In the genomic region with DNA sequence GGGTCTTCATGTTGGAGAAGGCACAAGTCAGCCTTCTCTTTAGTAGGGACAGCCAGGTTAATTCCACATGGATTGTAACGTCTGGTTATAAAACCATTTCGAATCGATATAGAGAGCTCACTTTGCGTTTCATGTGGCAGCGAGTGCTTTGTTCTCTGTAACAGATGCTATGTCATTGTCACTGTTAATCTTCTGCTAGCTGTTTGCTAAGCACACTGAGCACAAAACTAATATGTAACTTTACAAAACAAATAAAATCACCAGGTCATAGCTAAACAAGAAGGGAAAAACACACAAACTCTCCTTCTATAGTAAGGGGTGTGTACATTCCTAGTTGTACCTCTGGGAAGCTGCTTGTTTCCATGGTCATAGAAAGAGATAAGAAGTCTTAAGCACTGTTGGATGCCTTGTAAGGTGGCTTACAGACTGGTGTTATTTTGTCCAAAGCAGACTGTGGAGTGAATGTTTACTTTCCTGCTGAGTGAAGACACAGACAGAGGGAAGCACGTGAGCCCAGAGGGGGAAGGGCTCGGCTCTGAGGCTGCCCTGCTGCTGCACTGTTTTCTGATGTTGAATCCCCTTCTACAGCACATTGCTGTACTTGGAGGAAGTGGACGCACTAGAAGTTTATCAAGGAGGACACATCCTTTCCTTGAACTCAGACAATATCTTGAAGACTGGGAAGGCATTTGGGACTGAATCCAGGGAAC, we compare ENCODE assay signal across 15 mouse cellular contexts.
A peak's percentile ranks its signal among the peaks of the same experiment; 100 is the strongest.
DNase-seq lines count a peak whose midpoint lies in the region; ATAC-seq lines count a peak whose summit lies in the region.
"Had no signal": no experiment of that assay in that cellular context is flagged by ENCODE, and none has a peak within 500 bp of the region (broad histone marks: within the 10 kb centered on the region; RNA-seq: fewer than 3 reads in every experiment).

No protein-coding gene starts in this region.

- DNase-seq in hindbrain, embryonic 10.5 days (ENCODE audit: low spot score): no peak
- DNase-seq in liver, embryonic 13.5 days: no peak
- DNase-seq in liver (no peak), adipocyte (ENCODE audit: low spot score) (no peak)
- no peak for DNase-seq in gastrocnemius, postnatal 25 days
- DNase-seq: adrenal gland, postnatal 10 days; cerebellum, postnatal 14 days; gastrocnemius, postnatal 10 days; left cerebral cortex, postnatal 4 days had no signal

- 0 out of 2 replicates have a peak, but pooled peaks cover 4% of the 10 kb centered on the region for H3K4me1 ChIP-seq in hindbrain, embryonic 13.5 days (replicated peaks)
- 0 out of 2 replicates have a peak, but pooled peaks cover 3% of the 10 kb centered on the region for H3K4me1 ChIP-seq in hindbrain, embryonic 10.5 days (replicated peaks)
- 0 out of 2 replicates have a peak, but pooled peaks cover 2% of the 10 kb centered on the region for H3K4me1 ChIP-seq in liver, embryonic 13.5 days (replicated peaks)
- no peaks in the 10 kb centered on the region; the same call in 1 of the 2 replicates for H3K4me1 ChIP-seq in intestine, embryonic 15.5 days (replicated peaks)
- no peaks in the 10 kb centered on the region for H3K4me1 ChIP-seq in midbrain, embryonic 16.5 days (ENCODE audit: control insufficient read depth, insufficient read depth, low read length)
- H3K4me1 ChIP-seq: forebrain, embryonic 15.5 days had no signal

- 49% methylated on average over 8 of the region's 8 CpGs for WGBS in hindbrain, embryonic 13.5 days
- 56% methylated on average over 8 of the region's 8 CpGs for WGBS in hindbrain, embryonic 10.5 days
- WGBS in liver, embryonic 13.5 days (ENCODE audit: insufficient replicate concordance): 55% methylated on average over 8 of the region's 8 CpGs
- 28% methylated on average over 8 of the region's 8 CpGs for WGBS in intestine, embryonic 15.5 days
- WGBS in midbrain, embryonic 16.5 days: 45% methylated on average over 8 of the region's 8 CpGs

- H3K9ac ChIP-seq in hindbrain, embryonic 13.5 days: no peak overlapping the region
- H3K9ac ChIP-seq in liver, embryonic 13.5 days: no peak overlapping the region
- no peak overlapping the region for H3K9ac ChIP-seq in intestine, embryonic 15.5 days
- no peak overlapping the region for H3K9ac ChIP-seq in midbrain, embryonic 16.5 days (ENCODE audit: low read depth, low read length)
- H3K9ac ChIP-seq: forebrain, embryonic 15.5 days; heart, embryonic 12.5 days; hindbrain, embryonic 14.5 days had no signal

- 0 out of 2 replicates have a peak, but pooled peaks have one; percentile 43 for ATAC-seq in hindbrain, embryonic 13.5 days (ENCODE audit: low FRiP score)
- peak; percentile 39; the same call in 1 of the 2 replicates for ATAC-seq in liver, embryonic 13.5 days (ENCODE audit: low read depth)
- ATAC-seq in intestine, embryonic 15.5 days: peak; percentile 65
- 0 out of 2 replicates have a peak, but pooled peaks have one; percentile 42 for ATAC-seq in midbrain, embryonic 16.5 days
- ATAC-seq: forebrain, embryonic 15.5 days had no signal

- no peaks in the 10 kb centered on the region for H3K27me3 ChIP-seq in hindbrain, embryonic 13.5 days
- no peaks in the 10 kb centered on the region for H3K27me3 ChIP-seq in hindbrain, embryonic 10.5 days (ENCODE audit: insufficient read depth, poor library complexity, severe bottlenecking)
- no peaks in the 10 kb centered on the region for H3K27me3 ChIP-seq in liver, embryonic 13.5 days
- H3K27me3 ChIP-seq in intestine, embryonic 15.5 days (replicated peaks): no peaks in the 10 kb centered on the region
- H3K27me3 ChIP-seq in midbrain, embryonic 16.5 days (ENCODE audit: control insufficient read depth, insufficient read depth, low read depth, low read length): no peaks in the 10 kb centered on the region
- H3K27me3 ChIP-seq: forebrain, embryonic 15.5 days; heart, embryonic 12.5 days had no signal

- H3K36me3 ChIP-seq in hindbrain, embryonic 13.5 days: no peaks in the 10 kb centered on the region
- no peaks in the 10 kb centered on the region for H3K36me3 ChIP-seq in hindbrain, embryonic 10.5 days
- no peaks in the 10 kb centered on the region for H3K36me3 ChIP-seq in liver, embryonic 13.5 days
- no peaks in the 10 kb centered on the region for H3K36me3 ChIP-seq in intestine, embryonic 15.5 days
- H3K36me3 ChIP-seq in midbrain, embryonic 16.5 days (ENCODE audit: control insufficient read depth, insufficient read depth, low read length): no peaks in the 10 kb centered on the region
- H3K36me3 ChIP-seq: forebrain, embryonic 15.5 days; heart, embryonic 12.5 days had no signal

- no peak overlapping the region for H3K4me2 ChIP-seq in hindbrain, embryonic 13.5 days
- H3K4me2 ChIP-seq in liver, embryonic 13.5 days: 0 out of 2 replicates have a peak overlapping the region, but pooled peaks have one; percentile 8
- no peak overlapping the region for H3K4me2 ChIP-seq in intestine, embryonic 15.5 days (replicated peaks)
- no peak overlapping the region for H3K4me2 ChIP-seq in midbrain, embryonic 16.5 days (ENCODE audit: low read length)
- H3K4me2 ChIP-seq: forebrain, embryonic 15.5 days; heart, embryonic 12.5 days; hindbrain, embryonic 14.5 days had no signal

- no peak overlapping the region for H3K27ac ChIP-seq in hindbrain, embryonic 13.5 days
- H3K27ac ChIP-seq in hindbrain, embryonic 10.5 days: no peak overlapping the region
- no peak overlapping the region for H3K27ac ChIP-seq in liver, embryonic 13.5 days
- no peak overlapping the region for H3K27ac ChIP-seq in intestine, embryonic 15.5 days
- H3K27ac ChIP-seq in midbrain, embryonic 16.5 days (ENCODE audit: low read length): no peak overlapping the region
- H3K27ac ChIP-seq: forebrain, embryonic 15.5 days; hindbrain, embryonic 14.5 days had no signal

- no peaks in the 10 kb centered on the region for H3K9me3 ChIP-seq in hindbrain, embryonic 13.5 days
- H3K9me3 ChIP-seq in hindbrain, embryonic 10.5 days: no peaks in the 10 kb centered on the region
- H3K9me3 ChIP-seq in liver, embryonic 13.5 days (replicated peaks): 0 out of 2 replicates have a peak, but pooled peaks cover 2% of the 10 kb centered on the region
- no peaks in the 10 kb centered on the region for H3K9me3 ChIP-seq in intestine, embryonic 15.5 days
- no peaks in the 10 kb centered on the region for H3K9me3 ChIP-seq in midbrain, embryonic 16.5 days (replicated peaks; ENCODE audit: control insufficient read depth, low read length, poor library complexity, severe bottlenecking)
- H3K9me3 ChIP-seq: forebrain, embryonic 15.5 days; heart, embryonic 12.5 days had no signal

- H3K4me3 ChIP-seq in hindbrain, embryonic 13.5 days: no peak overlapping the region
- no peak overlapping the region for H3K4me3 ChIP-seq in hindbrain, embryonic 10.5 days
- no peak overlapping the region for H3K4me3 ChIP-seq in liver, embryonic 13.5 days (replicated peaks)
- no peak overlapping the region for H3K4me3 ChIP-seq in intestine, embryonic 15.5 days (replicated peaks)
- H3K4me3 ChIP-seq in midbrain, embryonic 16.5 days (ENCODE audit: low read depth, low read length): no peak overlapping the region
- H3K4me3 ChIP-seq: forebrain, embryonic 15.5 days; heart, embryonic 12.5 days had no signal
